Mouse (Mus musculus): Measurements from ENCODE around the gene B4galnt1. TPM values are rescaled to one million over a fixed set of nuclear protein-coding genes. Genes with fewer than 3 reads are reported as not detected.

The B4galnt1 gene
- polyA plus RNA-seq, 1 experiment from 2014 or later = 2.4 TPM

DNA sequence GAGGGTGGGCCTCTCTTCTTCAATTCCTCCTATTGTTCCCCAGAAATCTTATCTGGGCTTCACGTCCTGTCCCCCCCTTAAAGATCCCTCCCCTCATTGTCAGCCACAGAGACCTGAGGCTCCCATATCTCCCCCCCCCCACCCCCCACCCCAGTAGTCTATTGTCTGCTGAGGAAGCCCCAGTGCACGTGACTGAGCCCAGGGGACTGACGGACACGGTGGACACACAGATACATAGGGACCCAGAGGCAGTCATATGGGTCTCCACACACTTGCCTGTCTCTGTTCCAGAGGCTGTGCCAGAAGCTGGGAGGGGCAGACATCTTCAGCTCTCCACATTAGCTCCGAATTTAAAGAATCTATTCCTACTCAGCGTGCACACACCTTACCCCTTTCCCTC lies 16.5 kb downstream of the B4galnt1 start:
- H3K36me3 ChIP-seq = peaks cover 5% of the 10 kb centered on the region
- H3K27me3 ChIP-seq (replicated peaks) = peaks cover 87% of the 10 kb centered on the region
- WGBS = 51% methylated on average over 6 of the region's 6 CpGs
- ATAC-seq (ENCODE audit: insufficient number of reproducible peaks, low FRiP score) = no peak
- peaks cover 41% of the 10 kb centered on the region for H3K4me1 ChIP-seq (replicated peaks)
- peak overlapping the region; percentile 44; the same call in 1 of the 2 replicates for H3K4me2 ChIP-seq
- H3K9ac ChIP-seq = no peak overlapping the region
- H3K27ac ChIP-seq (ENCODE audit: poor library complexity, severe bottlenecking) = no peak overlapping the region
- no peak overlapping the region for H3K4me3 ChIP-seq
- 0 out of 2 replicates have a peak, but pooled peaks cover 1% of the 10 kb centered on the region for H3K9me3 ChIP-seq (replicated peaks)

GRCm38 (mm10) chr10:127182624-127183023 lies 17.6 kb downstream of the B4galnt1 start:
- WGBS = 83% methylated on average over 4 of the region's 4 CpGs
- H3K27ac ChIP-seq (ENCODE audit: poor library complexity, severe bottlenecking) = no peak overlapping the region
- peaks cover 77% of the 10 kb centered on the region for H3K27me3 ChIP-seq (replicated peaks)
- H3K4me3 ChIP-seq = no peak overlapping the region
- no peak overlapping the region for H3K9ac ChIP-seq
- no peak for ATAC-seq (ENCODE audit: insufficient number of reproducible peaks, low FRiP score)
- peaks cover 10% of the 10 kb centered on the region for H3K36me3 ChIP-seq
- peaks cover 34% of the 10 kb centered on the region for H3K4me1 ChIP-seq (replicated peaks)
- H3K4me2 ChIP-seq = peak overlapping the region; percentile 44
- 0 out of 2 replicates have a peak, but pooled peaks cover 3% of the 10 kb centered on the region for H3K9me3 ChIP-seq (replicated peaks)

- Histone ChIP-seq H3K27ac (ENCODE audit: poor library complexity, severe bottlenecking) (no peak overlapping the region), H3K27me3 (replicated peaks) (peaks cover 66% of the 10 kb centered on the region), H3K4me1 (replicated peaks) (peaks cover 32% of the 10 kb centered on the region), H3K36me3 (peaks cover 10% of the 10 kb centered on the region), H3K9me3 (replicated peaks) (0 out of 2 replicates have a peak, but pooled peaks cover 3% of the 10 kb centered on the region), H3K9ac (no peak overlapping the region), H3K4me3 (0 out of 2 replicates have a peak overlapping the region, but pooled peaks have one; percentile 9), H3K4me2 (peak overlapping the region; percentile 44)
- WGBS = 16% methylated on average over 20 of the region's 20 CpGs
- ATAC-seq (ENCODE audit: insufficient number of reproducible peaks, low FRiP score) = no peak
Observed at GRCm38 (mm10) chr10:127183759-127184158, 18.7 kb downstream of the B4galnt1 start.

GRCm38 (mm10) chr10:127185101-127185500 lies 20.1 kb downstream of the B4galnt1 start:
- no peak overlapping the region for H3K9ac ChIP-seq
- no peak overlapping the region for H3K4me2 ChIP-seq
- WGBS = 73% methylated on average over 9 of the region's 9 CpGs
- no peak for ATAC-seq (ENCODE audit: insufficient number of reproducible peaks, low FRiP score)
- 0 out of 2 replicates have a peak, but pooled peaks cover 3% of the 10 kb centered on the region for H3K9me3 ChIP-seq (replicated peaks)
- no peak overlapping the region for H3K27ac ChIP-seq (ENCODE audit: poor library complexity, severe bottlenecking)
- no peak overlapping the region for H3K4me3 ChIP-seq
- peaks cover 10% of the 10 kb centered on the region for H3K36me3 ChIP-seq
- H3K4me1 ChIP-seq (replicated peaks) = peaks cover 42% of the 10 kb centered on the region
- H3K27me3 ChIP-seq (replicated peaks) = peaks cover 54% of the 10 kb centered on the region

GRCm38 (mm10) chr10:127185506-127185905 lies 20.5 kb downstream of the B4galnt1 start:
- H3K4me2 ChIP-seq = no peak overlapping the region
- no peak overlapping the region for H3K27ac ChIP-seq (ENCODE audit: poor library complexity, severe bottlenecking)
- WGBS = 80% methylated on average over 15 of the region's 15 CpGs
- H3K4me3 ChIP-seq = no peak overlapping the region
- H3K9ac ChIP-seq = no peak overlapping the region
- ATAC-seq (ENCODE audit: insufficient number of reproducible peaks, low FRiP score) = no peak
- H3K4me1 ChIP-seq (replicated peaks) = peaks cover 42% of the 10 kb centered on the region
- peaks cover 10% of the 10 kb centered on the region for H3K36me3 ChIP-seq
- H3K9me3 ChIP-seq (replicated peaks) = 0 out of 2 replicates have a peak, but pooled peaks cover 3% of the 10 kb centered on the region
- peaks cover 50% of the 10 kb centered on the region for H3K27me3 ChIP-seq (replicated peaks)

DNA sequence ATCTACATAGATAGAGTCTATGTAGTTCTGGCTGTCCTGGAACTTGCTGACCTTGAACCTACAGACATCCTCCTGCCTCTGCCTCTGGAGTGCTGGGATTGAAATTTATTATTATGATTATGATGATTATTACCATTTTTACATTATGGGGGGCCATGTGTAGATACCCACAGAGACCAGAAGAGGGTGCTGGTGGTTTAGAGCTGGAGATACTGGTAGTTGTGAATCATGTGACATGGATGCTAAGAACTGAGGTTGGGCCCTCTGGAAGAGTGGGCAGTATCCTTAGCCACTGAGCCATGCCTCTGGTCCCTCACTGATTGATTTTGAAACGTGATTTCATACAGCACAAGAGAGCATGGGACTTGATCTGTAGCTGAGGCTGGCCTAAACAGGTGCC lies 21.4 kb downstream of the B4galnt1 start:
- 0 out of 2 replicates have a peak, but pooled peaks cover 3% of the 10 kb centered on the region for H3K9me3 ChIP-seq (replicated peaks)
- no peak for ATAC-seq (ENCODE audit: insufficient number of reproducible peaks, low FRiP score)
- peaks cover 44% of the 10 kb centered on the region for H3K4me1 ChIP-seq (replicated peaks)
- 76% methylated on average over 1 of the region's 1 CpGs for WGBS
- H3K4me2 ChIP-seq = no peak overlapping the region
- no peak overlapping the region for H3K4me3 ChIP-seq
- H3K9ac ChIP-seq = no peak overlapping the region
- H3K27ac ChIP-seq (ENCODE audit: poor library complexity, severe bottlenecking) = no peak overlapping the region
- peaks cover 41% of the 10 kb centered on the region for H3K27me3 ChIP-seq (replicated peaks)
- H3K36me3 ChIP-seq = peaks cover 17% of the 10 kb centered on the region

GRCm38 (mm10) chr10:127187371-127188078 lies 22.5 kb downstream of the B4galnt1 start:
- Histone ChIP-seq H3K36me3 (peaks cover 21% of the 10 kb centered on the region), H3K27ac (ENCODE audit: poor library complexity, severe bottlenecking) (no peak overlapping the region), H3K4me2 (peak overlapping the region; percentile 97), H3K4me3 (peak overlapping the region; percentile 81), H3K9me3 (replicated peaks) (0 out of 2 replicates have a peak, but pooled peaks cover 3% of the 10 kb centered on the region), H3K9ac (0 out of 2 replicates have a peak overlapping the region, but pooled peaks have one; percentile 83), H3K4me1 (replicated peaks) (peaks cover 45% of the 10 kb centered on the region), H3K27me3 (replicated peaks) (peaks cover 30% of the 10 kb centered on the region)
- WGBS = 48% methylated on average over 10 of the region's 10 CpGs
- ATAC-seq (ENCODE audit: insufficient number of reproducible peaks, low FRiP score) = no peak

- ATAC-seq (ENCODE audit: insufficient number of reproducible peaks, low FRiP score) = no peak
- Histone ChIP-seq H3K4me3 (peak overlapping the region; percentile 81), H3K4me1 (replicated peaks) (peaks cover 45% of the 10 kb centered on the region), H3K9me3 (replicated peaks) (0 out of 2 replicates have a peak, but pooled peaks cover 3% of the 10 kb centered on the region), H3K27me3 (replicated peaks) (peaks cover 25% of the 10 kb centered on the region), H3K9ac (peak overlapping the region; percentile 83), H3K36me3 (peaks cover 25% of the 10 kb centered on the region), H3K27ac (ENCODE audit: poor library complexity, severe bottlenecking) (peak overlapping the region; percentile 56), H3K4me2 (peak overlapping the region; percentile 97)
- WGBS = 2% methylated on average over 13 of the region's 21 CpGs
Observed at GRCm38 (mm10) chr10:127188079-127188453, 23.0 kb downstream of the B4galnt1 start.

DNA sequence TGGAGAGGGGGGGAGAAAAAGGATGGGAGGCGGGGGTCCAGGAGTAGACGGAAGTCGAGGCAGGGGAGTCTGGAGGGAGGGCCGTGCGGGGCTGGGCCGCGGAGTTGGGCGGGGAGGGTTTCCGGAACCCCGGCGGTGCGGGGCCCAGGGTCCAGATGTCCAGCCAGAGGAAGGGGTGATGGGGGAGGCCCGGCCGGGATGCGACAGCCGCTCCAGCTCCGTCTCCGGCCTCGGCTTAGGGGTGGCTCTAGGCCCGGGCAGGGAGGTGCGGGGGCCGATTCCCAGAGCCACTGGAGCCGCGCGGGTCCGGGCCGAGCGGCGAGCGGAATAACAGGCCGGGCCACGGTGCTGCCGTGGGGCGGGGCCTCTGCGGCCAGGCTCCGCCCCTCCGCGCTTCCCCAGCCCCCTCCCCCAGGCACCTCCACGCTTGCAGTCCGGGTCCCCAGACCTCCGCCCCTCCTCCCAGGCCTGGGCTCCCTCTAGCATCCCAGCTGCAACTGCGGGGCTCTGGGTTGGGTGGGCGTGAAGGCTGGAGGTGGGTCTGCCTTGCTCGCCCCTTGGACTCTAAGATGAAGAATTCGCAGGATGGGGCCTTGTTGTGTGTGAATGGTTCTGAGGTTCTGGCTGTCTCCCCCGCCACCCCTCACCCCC lies 23.6 kb downstream of the B4galnt1 start:
- peaks cover 25% of the 10 kb centered on the region for H3K36me3 ChIP-seq
- under 1% methylated on average over 46 of the region's 46 CpGs for WGBS
- peaks cover 45% of the 10 kb centered on the region for H3K4me1 ChIP-seq (replicated peaks)
- H3K4me3 ChIP-seq = peak overlapping the region; percentile 81
- peak overlapping the region; percentile 56 for H3K27ac ChIP-seq (ENCODE audit: poor library complexity, severe bottlenecking)
- peaks cover 20% of the 10 kb centered on the region for H3K27me3 ChIP-seq (replicated peaks)
- ATAC-seq (ENCODE audit: insufficient number of reproducible peaks, low FRiP score) = peak; percentile 88
- H3K4me2 ChIP-seq = peak overlapping the region; percentile 97
- 0 out of 2 replicates have a peak, but pooled peaks cover 3% of the 10 kb centered on the region for H3K9me3 ChIP-seq (replicated peaks)
- peak overlapping the region; percentile 83 for H3K9ac ChIP-seq

DNA sequence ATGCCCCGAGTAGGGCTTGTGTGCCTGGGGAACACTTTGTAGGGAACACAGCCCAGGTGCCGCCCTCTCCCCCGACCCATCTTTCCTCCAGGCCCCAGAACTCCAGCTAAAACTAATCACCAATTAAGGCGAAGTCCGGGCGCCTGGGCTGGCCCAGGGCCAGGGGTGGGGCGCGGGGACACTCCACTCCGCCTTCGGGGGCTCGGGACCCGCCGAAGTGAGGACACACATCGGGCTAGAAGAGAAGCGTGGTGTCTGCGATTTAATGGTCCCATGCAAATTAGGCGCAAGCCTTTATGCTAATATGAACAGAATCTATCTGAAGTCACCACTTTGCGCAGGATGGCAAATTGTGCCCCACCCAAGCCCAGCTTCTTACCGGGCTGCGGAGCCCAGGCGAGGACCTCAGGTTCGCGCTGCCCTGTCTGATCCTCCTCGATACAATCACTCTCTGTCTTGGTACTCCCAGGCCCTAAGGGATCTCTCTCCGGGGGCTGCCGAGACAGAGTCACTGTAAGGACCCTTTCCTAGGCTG lies 24.2 kb downstream of the B4galnt1 start:
- peak; percentile 15 for ATAC-seq (ENCODE audit: insufficient number of reproducible peaks, low FRiP score)
- 0 out of 2 replicates have a peak, but pooled peaks cover 3% of the 10 kb centered on the region for H3K9me3 ChIP-seq (replicated peaks)
- H3K9ac ChIP-seq = peak overlapping the region; percentile 83
- peak overlapping the region; percentile 56 for H3K27ac ChIP-seq (ENCODE audit: poor library complexity, severe bottlenecking)
- H3K27me3 ChIP-seq (replicated peaks) = peaks cover 14% of the 10 kb centered on the region
- peaks cover 25% of the 10 kb centered on the region for H3K36me3 ChIP-seq
- H3K4me2 ChIP-seq = peak overlapping the region; percentile 97
- H3K4me3 ChIP-seq = peak overlapping the region; percentile 81
- 0% methylated on average over 26 of the region's 26 CpGs for WGBS
- H3K4me1 ChIP-seq (replicated peaks) = peaks cover 40% of the 10 kb centered on the region
